Mouse (Mus musculus) c-Kit-positive CD71-negative TER-119-negative erythroid progenitor cells, embryonic 14.5 days (primary cell): Measurements from ENCODE around the gene Mmp9.

Source experiments
- DNase-seq: peaks from one replicate; pipeline ENCODE4 v3.0.0-alpha.2; 2013; ENCODE audit warnings: low read depth

Mmp9 gene

GRCm38 (mm10) chr2:164912749-164913427, 27.7 kb upstream of the Mmp9 start:
- DNase-seq, result no peak

GRCm38 (mm10) chr2:164913428-164913786, 27.2 kb upstream of the Mmp9 start:
- peak; percentile 74 for DNase-seq

- no peak for DNase-seq
Observed at GRCm38 (mm10) chr2:164916820-164917219, 23.8 kb upstream of the Mmp9 start.

GRCm38 (mm10) chr2:164917371-164917770, 23.2 kb upstream of the Mmp9 start:
- DNase-seq, result no peak

- DNase-seq, result no peak
Observed at GRCm38 (mm10) chr2:164918325-164918724, 22.3 kb upstream of the Mmp9 start.

- DNase-seq, result no peak
Observed at GRCm38 (mm10) chr2:164921984-164922383, 18.6 kb upstream of the Mmp9 start.

GRCm38 (mm10) chr2:164923291-164923690, 17.3 kb upstream of the Mmp9 start:
- DNase-seq, result no peak

- DNase-seq, result no peak
Observed at GRCm38 (mm10) chr2:164924100-164924857, 16.3 kb upstream of the Mmp9 start.

GRCm38 (mm10) chr2:164930706-164931581, 9.6 kb upstream of the Mmp9 start:
- no peak for DNase-seq

GRCm38 (mm10) chr2:164933534-164933933, 7.0 kb upstream of the Mmp9 start:
- DNase-seq, result no peak

- no peak for DNase-seq
Observed at GRCm38 (mm10) chr2:164935991-164936390, 4.6 kb upstream of the Mmp9 start.

GRCm38 (mm10) chr2:164938146-164939091, 2.2 kb upstream of the Mmp9 start:
- DNase-seq, result no peak

- DNase-seq, result no peak
Observed at GRCm38 (mm10) chr2:164939106-164939505, 1.5 kb upstream of the Mmp9 start.

- DNase-seq, result no peak
Observed at GRCm38 (mm10) chr2:164942692-164943290, 2.2 kb downstream of the Mmp9 start.

- no peak for DNase-seq
Observed at GRCm38 (mm10) chr2:164947506-164947905, 6.9 kb downstream of the Mmp9 start.

GRCm38 (mm10) chr2:164947930-164948329, 7.3 kb downstream of the Mmp9 start:
- DNase-seq, result no peak

- no peak for DNase-seq
Observed at GRCm38 (mm10) chr2:164948962-164949361, 8.4 kb downstream of the Mmp9 start.

- no peak for DNase-seq
Observed at GRCm38 (mm10) chr2:164950501-164950900, 9.9 kb downstream of the Mmp9 start.

- DNase-seq, result no peak
Observed at GRCm38 (mm10) chr2:164951745-164952144, 11.2 kb downstream of the Mmp9 start.

GRCm38 (mm10) chr2:164952448-164952847, 11.9 kb downstream of the Mmp9 start:
- DNase-seq, result no peak

GRCm38 (mm10) chr2:164953224-164953623, 12.6 kb downstream of the Mmp9 start:
- DNase-seq, result peak; percentile 58
